Mouse (Mus musculus) kidney, adult 2 months (tissue): ENCODE results near the gene Lad1. TPM values are rescaled to one million over a fixed set of nuclear protein-coding genes. Genes with fewer than 3 reads are reported as not detected.

Experiments
- DNase-seq: peaks from one replicate; pipeline ENCODE4 v3.0.0; 2021
- H3K27ac ChIP-seq: fragments of 200-500 bp; 2 replicates; pipeline ENCODE4 v1.5.1; 2012; ENCODE audit warnings: low read depth, low read length, control low read depth, inconsistent platforms; ENCODE audit not compliant: insufficient read depth
- H3K27me3 ChIP-seq: fragments of 200-500 bp; replicated peaks from 2 replicates; pipeline ENCODE4 v1.6.1; 2012; ENCODE audit warnings: mild to moderate bottlenecking, moderate library complexity, low read length, inconsistent platforms; ENCODE audit not compliant: control insufficient read depth, insufficient read depth
- H3K36me3 ChIP-seq: fragments of 200-500 bp; 2 replicates; pipeline ENCODE4 v1.6.1; 2012; ENCODE audit warnings: mild to moderate bottlenecking, moderate library complexity, low read length, inconsistent platforms; ENCODE audit not compliant: control insufficient read depth, insufficient read depth
- H3K4me1 ChIP-seq: fragments of 200-500 bp; 2 replicates; pipeline ENCODE4 v1.6.1; 2011; ENCODE audit warnings: low read length; ENCODE audit not compliant: control insufficient read depth, insufficient read depth
- H3K4me3 ChIP-seq: fragments of 200-500 bp; 2 replicates; pipeline ENCODE4 v1.5.1; 2011; ENCODE audit warnings: mild to moderate bottlenecking, low read depth, low read length, control low read depth; ENCODE audit not compliant: insufficient read depth
- CTCF ChIP-seq: fragments of 200-500 bp; conservative IDR thresholded peaks from 2 replicates; pipeline ENCODE4 v1.5.1; 2011; ENCODE audit warnings: low read depth, mild to moderate bottlenecking, control low read depth, low read length, moderate library complexity, mixed read lengths; ENCODE audit not compliant: insufficient read depth, insufficient read length
- POLR2A ChIP-seq: fragments of 200-500 bp; IDR thresholded peaks from one replicate; pipeline ENCODE4 v1.6.1; 2011; ENCODE audit warnings: low read depth, low read length, control low read depth
- WGBS: fragments of 180-500 bp; shearing (Covaris S2); methylation state at CpG from one replicate; pipeline ENCODE4 v1.1.7; 2018; 5-methylcytosine and 5-hydroxymethylcytosine counted together
- polyA plus RNA-seq: library from polyadenylated mRNA; depleted of rRNA; stranded (reverse); fragments of >200 nt; gene quantifications from 2 replicates; pipeline ENCODE4 v1.2.3, GENCODE M21; 2012; rRNA removed

Lad1 gene
- 114 and 145 TPM in 2 replicates for polyA plus RNA-seq

DNA sequence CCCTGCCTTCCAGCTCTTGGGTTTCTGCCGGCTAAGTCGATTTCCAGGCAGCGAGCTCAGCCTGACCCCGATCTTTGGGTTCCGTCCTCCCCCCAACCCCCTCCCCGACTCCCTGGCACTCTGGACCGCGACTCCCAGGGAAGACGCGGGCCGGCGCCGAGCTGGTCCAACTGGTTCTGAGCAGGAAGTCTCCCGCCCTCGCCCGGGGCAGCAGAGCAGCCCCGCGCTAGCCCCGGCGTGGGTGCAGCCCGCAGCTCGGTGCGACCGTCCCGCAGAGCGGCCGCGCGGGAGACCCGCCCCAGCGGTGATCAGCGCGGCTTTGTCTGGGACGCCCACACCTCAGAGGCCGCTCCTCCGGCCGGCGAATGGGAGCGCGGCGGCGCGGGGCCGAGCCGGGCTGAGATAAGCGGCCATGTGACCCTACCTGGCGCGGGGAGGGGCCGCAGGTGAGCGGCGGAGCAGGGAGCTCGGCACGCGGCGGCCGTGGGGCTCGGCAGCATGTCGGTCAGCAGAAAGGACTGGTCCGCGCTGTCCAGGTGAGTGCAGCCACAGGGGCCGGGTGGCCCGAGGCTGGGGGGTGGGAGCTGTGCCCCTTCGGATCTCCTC is at the start of gene Lad1:
Lad1 (plus strand) TSS at position 118 of the 606 bp plus-strand sequence.
- Histone ChIP-seq H3K4me3 (peak within 1 kb of the TSS; percentile 58), H3K27me3 (no peaks in the 10 kb centered on the region), H3K4me1 (peaks cover 29% of the 10 kb centered on the region; the same call in 1 of the 2 replicates), H3K36me3 (no peaks in the 10 kb centered on the region), H3K27ac (peak within 1 kb of the TSS; percentile 47)
- peak; percentile 83 for DNase-seq
- no peak for TF ChIP-seq POLR2A
- TF ChIP-seq CTCF, result no peak
- WGBS, result under 1% methylated on average over 63 of the region's 63 CpGs

DNA sequence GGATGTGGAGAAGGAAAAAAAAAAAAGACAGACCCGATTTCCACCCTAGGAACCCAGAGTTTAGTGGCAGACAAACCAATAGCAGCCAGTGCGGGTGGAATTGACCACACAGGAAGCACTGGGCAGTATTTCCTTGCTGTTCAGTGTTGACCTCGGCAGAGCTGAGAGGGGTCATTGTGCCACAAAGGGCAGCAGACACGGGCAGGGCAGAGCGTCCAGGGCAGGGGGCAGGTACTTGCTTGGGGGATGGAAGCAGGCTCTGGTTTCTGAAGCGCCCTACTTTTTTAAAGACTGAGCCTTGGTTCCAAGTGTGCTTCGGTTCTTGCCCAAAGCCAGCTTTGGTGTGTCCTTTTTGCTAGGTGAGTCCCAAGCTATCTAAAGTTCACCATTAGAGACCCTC is 48.2 kb upstream of the Lad1 start:
- 60% methylated on average over 7 of the region's 7 CpGs for WGBS
- peaks cover 7% of the 10 kb centered on the region; the same call in 1 of the 2 replicates for H3K4me1 ChIP-seq
- H3K27ac ChIP-seq, result no peak overlapping the region
- H3K36me3 ChIP-seq, result no peaks in the 10 kb centered on the region
- TF ChIP-seq CTCF (no peak), POLR2A (no peak)
- no peaks in the 10 kb centered on the region for H3K27me3 ChIP-seq
- H3K4me3 ChIP-seq, result no peak overlapping the region
- no peak for DNase-seq

DNA sequence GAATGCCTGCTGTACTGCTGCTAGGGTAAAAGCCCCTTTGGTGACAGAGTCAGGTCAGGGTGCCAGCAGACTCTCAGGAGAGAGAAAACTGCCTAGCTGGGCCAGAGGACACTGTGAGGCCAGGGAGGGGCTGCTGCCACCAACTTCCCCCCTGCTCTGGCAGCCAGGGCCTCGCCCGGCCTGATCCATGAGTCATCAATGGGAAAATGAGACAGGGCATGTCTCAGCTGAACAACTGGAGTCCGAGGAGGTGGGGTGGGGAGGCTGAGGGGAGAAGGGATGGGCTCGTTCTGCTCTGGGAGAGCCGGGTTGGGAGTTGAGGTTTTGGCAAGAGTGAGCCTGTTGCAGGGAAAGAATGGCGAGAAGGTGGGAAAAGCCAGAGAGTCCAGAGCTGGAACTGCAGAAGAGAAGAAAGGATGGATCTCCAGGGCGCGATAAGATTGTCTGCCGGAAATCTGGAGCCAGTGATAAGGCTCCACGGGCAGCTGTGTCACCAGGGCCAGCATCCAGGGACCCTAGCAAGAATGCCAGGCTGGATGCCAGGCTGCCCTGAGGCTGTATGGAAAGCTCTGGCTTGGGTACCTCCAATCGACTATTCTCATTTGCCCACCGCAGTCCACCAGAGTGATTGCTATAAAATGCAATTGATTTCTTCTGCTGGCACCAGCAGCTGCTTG is 47.4 kb upstream of the Lad1 start:
- peaks cover 7% of the 10 kb centered on the region; the same call in 1 of the 2 replicates for H3K4me1 ChIP-seq
- H3K36me3 ChIP-seq, result no peaks in the 10 kb centered on the region
- TF ChIP-seq POLR2A (no peak), CTCF (no peak)
- DNase-seq, result no peak
- 42% methylated on average over 12 of the region's 12 CpGs for WGBS
- no peak overlapping the region for H3K4me3 ChIP-seq
- no peaks in the 10 kb centered on the region for H3K27me3 ChIP-seq
- no peak overlapping the region for H3K27ac ChIP-seq

DNA sequence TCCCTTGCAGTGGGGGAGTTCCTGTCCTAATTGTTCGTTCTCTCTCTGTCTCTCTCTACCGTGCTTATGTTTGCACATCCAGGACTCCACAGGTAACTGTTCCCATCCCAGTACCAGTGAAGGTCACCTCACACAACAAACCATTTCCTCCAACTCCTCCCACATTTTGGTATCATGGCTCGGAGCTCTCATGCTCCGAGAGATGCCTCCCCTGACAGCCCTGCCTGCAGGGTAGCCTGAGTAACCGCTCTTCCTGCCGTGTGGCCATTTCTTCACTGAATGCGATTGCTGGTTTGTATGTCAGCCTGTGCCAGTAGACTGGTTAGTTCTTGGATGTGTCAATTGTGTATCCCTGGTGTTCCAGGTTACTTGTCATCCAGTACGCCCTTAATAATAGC is 46.8 kb upstream of the Lad1 start:
- H3K27ac ChIP-seq, result no peak overlapping the region
- DNase-seq, result no peak
- 60% methylated on average over 8 of the region's 8 CpGs for WGBS
- TF ChIP-seq CTCF (no peak), POLR2A (no peak)
- H3K36me3 ChIP-seq, result no peaks in the 10 kb centered on the region
- peaks cover 6% of the 10 kb centered on the region; the same call in 1 of the 2 replicates for H3K4me1 ChIP-seq
- no peaks in the 10 kb centered on the region for H3K27me3 ChIP-seq
- H3K4me3 ChIP-seq, result no peak overlapping the region

DNA sequence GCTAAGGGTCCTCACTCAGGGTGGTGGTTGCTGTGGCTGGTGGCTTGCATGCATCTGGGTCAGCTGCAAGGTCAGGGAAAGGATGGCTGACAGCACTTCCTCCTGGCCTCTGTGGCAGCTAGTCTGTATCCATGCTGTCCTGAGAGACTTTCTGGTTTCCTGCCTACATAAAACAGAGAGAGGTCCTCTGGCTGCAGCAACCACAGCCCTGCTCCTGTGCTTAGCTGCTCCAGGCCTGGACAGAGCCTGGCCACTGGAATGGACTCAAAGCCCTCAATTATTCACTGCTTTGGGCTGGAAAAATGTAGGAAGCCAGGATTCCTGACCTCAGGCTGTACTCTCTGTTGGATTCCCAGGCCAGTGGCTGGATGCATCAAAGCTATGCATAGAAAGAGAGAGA is 41.8 kb upstream of the Lad1 start:
- DNase-seq, result no peak
- Histone ChIP-seq H3K4me1 (no peaks in the 10 kb centered on the region), H3K27me3 (no peaks in the 10 kb centered on the region), H3K36me3 (no peaks in the 10 kb centered on the region), H3K27ac (no peak overlapping the region), H3K4me3 (no peak overlapping the region)
- TF ChIP-seq POLR2A, result no peak

DNA sequence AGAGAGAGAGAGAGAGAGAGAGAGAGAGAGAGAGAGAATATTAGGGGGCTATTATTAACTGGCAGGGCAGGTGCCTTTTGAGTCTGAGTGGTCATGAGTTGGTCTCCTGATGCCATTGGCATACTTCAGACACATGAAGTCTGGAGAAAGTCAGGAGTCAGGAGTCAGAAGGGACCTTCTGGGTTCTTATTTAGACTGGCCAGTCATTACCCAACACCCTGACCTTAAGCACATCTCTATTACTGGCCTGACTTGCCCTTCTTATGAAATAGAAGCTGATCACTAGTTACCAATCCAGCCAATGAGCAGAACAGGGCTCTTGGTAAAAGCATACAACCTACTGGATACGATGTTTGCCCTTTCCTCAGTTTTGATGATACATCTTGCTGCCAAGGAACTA is 41.4 kb upstream of the Lad1 start:
- DNase-seq, result no peak
- 100% methylated on average over 1 of the region's 1 CpGs for WGBS
- TF ChIP-seq CTCF, result no peak
- no peak for TF ChIP-seq POLR2A
- H3K4me1 ChIP-seq, result no peaks in the 10 kb centered on the region
- H3K4me3 ChIP-seq, result no peak overlapping the region
- no peaks in the 10 kb centered on the region for H3K27me3 ChIP-seq
- no peak overlapping the region for H3K27ac ChIP-seq
- no peaks in the 10 kb centered on the region for H3K36me3 ChIP-seq

GRCm38 (mm10) chr1:135778780-135779535 is 39.4 kb upstream of the Lad1 start, which contains the start of gene Tnni1:
Gene Tnni1, plus strand, starts transcription at chr1:135779434.
- H3K36me3 ChIP-seq, result no peaks in the 10 kb centered on the region
- DNase-seq, result no peak
- H3K4me1 ChIP-seq, result no peaks in the 10 kb centered on the region
- no peak within 1 kb of the TSS for H3K27ac ChIP-seq
- H3K27me3 ChIP-seq, result no peaks in the 10 kb centered on the region
- no peak within 1 kb of the TSS for H3K4me3 ChIP-seq
- 19% methylated on average over 22 of the region's 22 CpGs for WGBS
- TF ChIP-seq CTCF, result no peak
- no peak for TF ChIP-seq POLR2A
